Mouse (Mus musculus) lung, postnatal 4 days (tissue): Measurements from ENCODE around the gene Mfsd13b.
"Not testable (repeated sequence)": the region's sequence is repeated elsewhere in the genome, so short reads cannot be mapped to it uniquely, and the experiment has no call there.

Experiments used
- DNase-seq, 2 experiments: peaks; one replicate each; pipeline ENCODE4 v3.0.0; 2021

Gene Mfsd13b

DNA sequence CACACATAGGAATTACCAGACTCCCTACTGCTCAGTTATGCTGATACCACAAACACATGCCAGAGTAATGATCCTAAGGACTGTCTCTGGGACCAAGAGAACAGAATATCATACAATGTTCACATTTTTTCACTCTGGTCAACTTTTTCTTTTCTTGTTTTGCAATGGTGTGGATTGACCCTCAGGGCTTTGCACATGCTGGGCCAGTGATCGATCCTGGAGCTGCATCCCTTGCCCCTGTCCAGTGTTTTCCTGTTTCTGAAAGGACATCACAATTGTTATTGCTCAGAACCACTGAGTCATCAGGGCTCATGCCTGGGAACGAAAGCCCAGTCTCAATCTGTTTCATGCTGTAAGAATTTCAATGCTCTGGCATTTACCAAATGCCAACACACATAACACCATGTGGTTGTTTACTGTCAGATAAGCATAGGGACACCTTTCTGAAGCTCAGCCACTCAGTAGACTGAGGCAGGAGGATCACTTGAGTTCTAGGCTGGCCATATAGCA is 16.8 kb downstream of the Mfsd13b start:
- DNase-seq = no peak

DNA sequence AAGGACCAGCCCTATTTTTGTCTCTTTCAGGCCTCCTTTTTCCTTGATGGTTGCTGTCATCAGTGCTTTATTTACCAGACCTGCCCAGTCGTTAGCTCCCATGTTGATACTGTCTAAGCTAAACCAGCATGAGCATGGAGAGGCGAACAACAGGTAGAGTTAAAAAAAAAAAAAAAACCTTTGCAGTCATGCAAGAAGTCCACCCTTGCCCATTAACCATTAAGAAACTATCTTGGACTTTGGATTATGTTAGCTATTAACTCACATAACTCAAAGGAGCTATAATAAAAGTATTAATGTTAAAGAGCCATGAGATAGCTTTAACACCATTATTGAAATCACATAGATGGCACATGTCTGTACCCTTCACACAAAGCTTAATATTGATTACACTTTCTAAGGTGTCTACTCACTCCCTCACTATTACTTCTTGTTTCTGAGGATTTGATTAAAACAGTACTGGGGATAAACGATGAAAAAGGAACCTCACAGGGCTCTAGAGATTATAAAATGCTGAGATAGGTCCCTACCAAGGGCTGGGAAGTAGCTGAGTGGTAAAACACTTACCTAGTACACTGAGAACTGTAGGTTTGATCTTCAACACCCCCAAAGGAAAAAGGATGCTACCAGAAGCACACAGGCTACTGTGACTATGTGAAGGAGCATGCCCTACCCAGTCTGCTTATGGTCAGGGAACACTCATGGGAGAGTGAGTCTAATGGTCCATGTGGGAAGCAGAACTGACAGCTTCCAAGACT is 17.9 kb downstream of the Mfsd13b start:
- no peak for DNase-seq

DNA sequence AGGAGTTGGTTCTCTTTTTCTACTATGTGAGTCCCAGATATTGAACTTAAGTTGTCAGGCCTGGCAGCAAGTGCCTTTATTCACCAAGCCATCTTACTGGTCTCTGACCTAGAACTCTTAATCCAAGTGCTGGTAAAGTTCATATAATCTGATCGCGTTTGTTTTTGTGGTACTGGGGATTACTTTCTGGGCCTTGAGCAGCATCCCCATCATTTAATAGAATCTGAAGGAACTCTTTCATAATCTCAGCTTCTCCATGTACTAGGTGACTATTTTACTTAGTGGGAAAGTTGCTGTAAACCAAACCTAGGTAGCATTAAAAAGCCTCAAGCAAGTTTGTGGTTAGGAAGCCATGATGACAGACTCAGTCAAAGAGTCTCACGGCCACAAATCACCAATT is 19.6 kb downstream of the Mfsd13b start:
- no peak for DNase-seq

DNA sequence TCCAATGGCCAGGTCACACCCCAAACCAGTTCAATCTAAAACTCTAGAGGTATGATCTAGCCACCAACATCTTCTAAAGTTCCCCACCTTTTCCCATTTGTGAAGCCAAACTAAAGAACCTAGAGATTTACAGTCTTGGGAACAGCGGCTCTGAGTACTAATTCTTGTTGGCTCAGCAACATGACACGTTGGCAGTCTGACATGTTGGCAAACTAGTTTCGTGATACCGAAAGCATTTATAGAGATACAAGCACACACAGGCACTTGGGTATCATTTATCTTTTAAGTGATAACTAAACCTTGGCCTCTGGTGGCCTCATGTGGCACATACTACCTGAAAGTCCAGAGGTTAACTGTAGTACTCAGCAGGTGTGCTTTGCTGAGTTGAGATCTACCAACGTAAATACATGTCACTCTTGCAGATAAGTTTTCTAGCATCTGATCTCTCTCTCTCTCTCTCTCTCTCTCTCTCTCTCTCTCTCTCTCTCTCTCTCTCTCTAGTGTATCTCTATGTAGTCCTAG is 20.2 kb downstream of the Mfsd13b start:
- DNase-seq = no peak

DNA sequence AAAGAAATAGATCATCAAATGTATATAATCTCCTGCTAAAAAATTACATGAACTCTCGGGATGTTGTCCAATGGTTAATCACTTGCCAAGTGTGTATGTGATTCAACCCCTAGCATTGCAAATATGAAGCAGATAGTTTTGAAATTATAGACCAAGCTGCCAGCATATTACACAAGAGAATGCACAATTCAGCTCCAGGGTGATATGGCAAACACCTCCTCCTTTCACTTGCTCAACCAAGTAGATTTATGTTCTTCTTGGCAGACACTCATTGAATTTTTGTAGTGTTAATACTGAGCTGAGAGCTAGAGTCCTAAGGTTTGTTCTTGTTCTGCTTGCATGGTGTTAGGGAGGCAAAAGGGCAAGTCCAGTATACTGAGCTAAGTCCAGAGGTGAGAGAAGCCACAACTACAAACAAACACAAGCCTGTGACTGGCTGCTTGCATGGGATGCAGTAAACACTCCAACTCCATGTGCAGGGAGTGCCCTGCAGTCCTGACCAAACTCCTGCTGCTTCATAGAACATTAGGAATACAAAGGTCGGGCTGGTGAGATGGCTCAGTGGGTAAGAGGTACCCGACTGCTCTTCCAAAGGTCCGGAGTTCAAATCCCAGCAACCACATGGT is 21.6 kb downstream of the Mfsd13b start:
- DNase-seq = no peak

DNA sequence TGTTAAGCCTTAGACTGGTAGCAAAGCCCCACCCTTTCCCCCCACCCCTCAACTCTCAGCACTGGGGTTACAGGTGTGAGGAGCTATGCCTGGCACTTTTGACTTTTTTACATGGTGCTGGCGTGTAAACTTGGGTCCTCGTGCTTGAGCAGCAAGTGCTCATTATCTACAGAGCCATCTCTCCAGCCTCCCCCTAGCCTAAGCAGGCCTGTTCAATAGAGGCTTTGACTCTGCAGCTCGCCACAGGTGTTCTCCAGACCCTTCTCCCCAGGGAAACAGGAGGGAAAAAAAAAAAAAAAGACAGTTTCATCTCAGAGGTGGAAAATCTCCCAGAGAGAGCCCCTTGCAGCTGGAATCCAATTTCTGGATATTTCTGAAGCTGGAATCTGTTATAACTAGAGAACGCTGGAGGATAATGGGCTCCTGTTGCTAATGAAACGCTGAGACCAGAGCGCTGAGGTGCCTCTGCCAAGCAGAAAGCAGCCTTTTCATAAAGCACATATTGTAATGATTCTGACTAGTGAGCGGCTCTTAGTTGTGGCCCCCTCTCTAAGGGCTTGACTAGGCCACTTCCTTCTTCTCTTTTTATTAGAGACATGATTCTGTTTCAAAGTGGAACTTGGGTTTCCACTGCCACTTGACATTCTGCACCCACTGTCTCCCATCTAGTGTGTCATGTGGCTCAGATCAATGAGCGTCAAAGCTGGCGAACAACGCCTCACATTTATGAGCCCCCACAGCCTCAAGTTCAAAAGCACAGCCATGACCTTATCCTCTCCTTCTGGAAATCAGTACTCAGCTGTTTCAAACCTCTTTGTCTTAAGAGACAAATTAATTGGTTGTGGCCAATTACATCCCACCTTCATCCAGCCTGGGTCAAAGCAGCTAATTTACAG is 29.7 kb downstream of the Mfsd13b start:
- DNase-seq = no peak

DNA sequence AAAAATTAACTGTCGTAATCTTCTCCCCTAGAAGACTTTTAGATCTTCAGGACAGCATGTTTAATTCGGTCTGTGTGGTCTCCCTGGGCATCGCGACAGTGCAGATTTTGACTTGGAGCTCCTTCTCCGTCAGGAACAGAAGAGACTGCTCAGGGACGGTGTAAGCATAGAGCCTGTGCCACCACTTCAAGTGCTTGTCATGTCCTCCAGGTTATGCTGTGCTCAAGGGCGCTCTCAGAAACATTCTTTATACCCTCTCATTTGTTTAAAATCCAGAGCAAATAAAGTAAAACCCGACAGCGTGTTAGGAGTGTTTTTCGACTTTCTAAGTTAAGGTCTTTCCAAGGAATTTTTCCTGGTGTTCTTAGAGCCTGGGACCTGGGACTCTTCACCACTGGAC is 32.2 kb downstream of the Mfsd13b start:
- DNase-seq = no peak

DNA sequence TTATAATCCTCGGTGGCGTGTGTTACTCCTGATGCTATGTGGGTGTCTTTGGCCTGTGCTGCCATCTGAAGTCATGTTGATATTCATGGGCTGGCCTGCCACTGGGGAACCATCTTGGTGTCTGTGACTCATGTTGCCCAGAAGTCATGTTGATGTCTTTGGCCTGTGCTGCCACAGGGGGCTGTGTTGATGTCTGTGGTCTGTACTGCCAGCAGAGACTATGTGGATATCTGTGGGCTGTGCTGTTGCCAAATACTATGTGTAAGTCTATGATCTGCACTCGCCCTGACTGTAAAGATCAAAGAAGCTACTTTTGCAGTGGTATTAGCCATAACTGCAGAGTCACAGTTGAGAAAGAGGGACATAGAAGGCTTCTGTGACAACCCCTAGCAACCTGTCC is 36.5 kb downstream of the Mfsd13b start:
- no peak for DNase-seq

DNA sequence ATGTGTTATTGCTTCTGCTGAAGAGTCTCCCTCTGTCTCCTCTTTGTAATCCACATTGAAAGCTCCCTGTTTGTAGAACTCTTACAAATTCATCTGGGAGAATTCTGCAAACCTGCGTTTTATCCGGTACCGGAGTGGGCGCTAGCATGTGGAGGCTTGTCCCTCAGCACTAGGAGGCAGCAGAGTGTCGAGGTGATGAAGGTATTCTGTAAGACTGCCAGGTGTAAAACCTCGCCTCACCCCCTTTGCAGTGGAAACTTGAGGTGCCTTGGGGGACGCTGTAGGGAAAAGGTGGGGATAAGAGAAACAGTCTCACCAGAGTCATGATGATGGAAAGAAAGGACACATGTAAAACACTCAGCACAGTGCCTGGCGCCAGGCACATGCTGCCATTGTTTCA is 38.0 kb downstream of the Mfsd13b start:
- DNase-seq = peak in 1 of 2 experiments; percentile 24

DNA sequence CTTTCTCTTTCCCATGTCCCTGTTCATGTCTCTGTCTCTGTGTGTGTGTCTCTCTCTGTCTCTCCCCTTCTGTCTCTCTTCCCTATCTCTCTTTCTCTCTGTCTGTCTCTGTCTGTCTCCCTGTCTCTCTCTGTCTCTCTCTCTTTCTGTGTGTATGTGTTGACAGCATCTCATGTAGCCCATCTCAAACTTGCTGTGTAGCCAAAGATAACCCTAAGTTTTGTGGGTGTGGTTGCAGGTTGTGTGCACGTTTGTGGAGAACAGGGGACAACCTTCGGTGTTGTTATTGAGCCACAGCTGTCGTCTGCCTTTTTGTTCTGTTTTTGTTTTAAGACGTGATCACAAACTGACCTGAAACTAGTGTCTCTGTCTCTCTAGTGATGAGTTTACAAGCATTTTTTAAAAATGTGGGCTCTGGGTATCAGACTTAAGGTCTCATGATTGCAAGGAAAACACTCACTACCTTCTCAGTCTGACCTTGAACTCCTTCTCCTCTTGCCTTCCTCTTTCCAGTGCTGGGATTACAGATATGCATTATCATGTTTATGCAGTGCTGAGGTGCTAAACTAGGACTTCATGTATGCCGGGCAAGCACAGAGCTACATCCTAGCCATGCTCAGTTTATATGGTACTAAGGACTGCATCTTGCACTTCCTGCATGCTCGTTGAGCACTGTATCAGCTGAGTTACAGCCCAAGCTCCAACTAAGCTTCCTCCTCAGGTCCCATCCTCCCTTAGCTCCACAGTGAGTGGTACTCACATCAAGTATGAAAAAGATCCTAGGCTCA is 43.1 kb downstream of the Mfsd13b start:
- DNase-seq = no peak

DNA sequence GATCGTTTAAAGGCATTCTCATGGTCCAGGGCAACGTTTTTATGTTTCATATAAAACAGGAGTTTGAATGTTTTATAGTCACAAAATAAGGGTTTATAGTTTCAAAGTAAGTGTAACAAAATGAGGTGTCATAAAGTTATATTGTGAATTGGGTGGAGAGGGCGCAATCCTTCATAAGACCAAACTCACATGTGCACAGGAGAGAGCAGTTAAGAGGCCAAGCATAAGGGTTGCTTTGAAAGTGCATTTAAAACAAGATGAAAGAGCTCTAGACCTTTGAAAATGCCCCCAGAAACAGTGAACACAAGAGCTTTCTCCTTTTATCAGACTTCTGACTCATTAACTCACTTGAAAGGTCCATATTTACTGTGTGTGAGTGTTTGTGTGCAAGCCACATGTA is 44.0 kb downstream of the Mfsd13b start:
- no peak for DNase-seq

DNA sequence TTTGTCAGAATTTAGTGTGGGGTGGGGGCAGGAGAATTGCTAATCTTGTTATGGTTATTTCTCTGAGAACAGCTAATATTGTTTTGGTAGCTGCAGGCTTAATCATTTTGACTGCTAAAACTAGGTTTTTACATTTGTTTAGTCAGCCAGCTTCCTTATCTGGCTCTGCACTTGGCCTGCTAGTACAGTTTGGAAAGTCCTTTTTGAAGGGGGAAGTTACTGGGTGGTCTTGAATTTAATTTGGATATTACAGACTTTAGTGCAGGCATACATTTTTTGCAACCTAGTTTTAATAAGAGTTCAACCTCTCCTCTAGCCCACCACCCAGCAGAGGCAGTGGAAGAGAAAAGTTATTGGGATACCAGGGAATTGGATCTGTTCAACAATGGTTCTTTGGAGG is 47.6 kb downstream of the Mfsd13b start:
- DNase-seq = not testable (repeated sequence)

DNA sequence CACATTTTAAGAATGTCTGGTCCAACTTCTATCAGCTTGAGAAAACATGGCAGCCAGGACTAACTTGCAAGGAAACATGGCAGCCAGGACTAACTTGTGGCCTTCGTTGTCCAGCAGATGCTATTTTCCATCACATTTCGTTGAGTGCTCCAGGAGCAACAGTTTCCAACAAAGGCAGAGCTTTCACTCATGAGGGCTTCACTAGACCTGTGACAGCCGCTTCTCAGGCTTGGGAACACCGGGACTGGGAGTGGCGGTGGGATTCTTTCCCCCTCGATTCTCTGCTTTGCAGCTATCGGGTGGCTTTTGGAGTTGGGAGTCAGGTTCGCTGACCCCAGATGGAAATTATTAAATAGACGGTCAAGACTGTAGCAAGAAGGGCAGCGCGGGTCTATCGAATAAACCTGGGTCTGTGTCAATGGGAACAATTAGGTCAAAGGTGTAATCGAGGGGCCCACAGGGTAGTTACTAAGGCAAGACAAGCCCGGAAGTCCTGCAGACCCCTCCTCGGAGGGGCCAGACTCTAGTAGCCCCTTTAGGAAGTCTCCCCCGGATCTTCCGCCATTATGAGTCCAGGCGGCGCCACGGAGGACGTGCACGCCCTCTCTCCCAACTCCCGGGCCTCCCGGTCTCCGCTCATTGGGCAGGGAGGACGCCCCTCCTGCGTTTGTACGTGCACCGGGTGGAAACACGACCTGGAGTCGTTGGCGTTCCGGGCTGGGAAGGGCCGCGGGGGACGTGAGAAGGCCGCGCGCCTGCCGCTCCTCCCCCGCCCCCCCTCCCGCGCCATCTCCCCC is 51.7 kb downstream of the Mfsd13b start, which contains the start of gene Mettl9:
Mettl9 (plus strand) TSS at position 590 of the 797 bp plus-strand sequence.
- peak; percentile 97 for DNase-seq

DNA sequence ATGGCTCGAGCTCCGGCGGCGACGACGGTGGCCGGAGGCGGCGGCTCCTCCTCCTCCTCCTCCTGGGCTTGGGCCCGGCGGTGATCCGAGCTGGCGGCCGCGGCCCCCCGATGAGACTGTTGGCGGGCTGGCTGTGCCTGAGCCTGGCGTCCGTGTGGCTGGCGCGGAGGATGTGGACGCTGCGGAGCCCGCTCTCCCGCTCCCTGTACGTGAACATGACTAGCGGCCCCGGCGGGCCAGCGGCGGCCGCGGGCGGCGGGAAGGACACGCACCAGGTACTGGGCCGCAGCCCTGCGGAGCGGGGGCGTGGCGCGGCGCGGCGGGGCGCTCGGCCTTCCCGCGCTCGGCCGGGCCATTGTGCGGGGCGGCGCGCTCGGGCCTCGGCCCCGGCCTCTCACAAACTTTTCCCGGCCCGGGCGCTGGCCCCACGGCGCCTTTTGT is 52.4 kb downstream of the Mfsd13b start:
- DNase-seq = no peak

DNA sequence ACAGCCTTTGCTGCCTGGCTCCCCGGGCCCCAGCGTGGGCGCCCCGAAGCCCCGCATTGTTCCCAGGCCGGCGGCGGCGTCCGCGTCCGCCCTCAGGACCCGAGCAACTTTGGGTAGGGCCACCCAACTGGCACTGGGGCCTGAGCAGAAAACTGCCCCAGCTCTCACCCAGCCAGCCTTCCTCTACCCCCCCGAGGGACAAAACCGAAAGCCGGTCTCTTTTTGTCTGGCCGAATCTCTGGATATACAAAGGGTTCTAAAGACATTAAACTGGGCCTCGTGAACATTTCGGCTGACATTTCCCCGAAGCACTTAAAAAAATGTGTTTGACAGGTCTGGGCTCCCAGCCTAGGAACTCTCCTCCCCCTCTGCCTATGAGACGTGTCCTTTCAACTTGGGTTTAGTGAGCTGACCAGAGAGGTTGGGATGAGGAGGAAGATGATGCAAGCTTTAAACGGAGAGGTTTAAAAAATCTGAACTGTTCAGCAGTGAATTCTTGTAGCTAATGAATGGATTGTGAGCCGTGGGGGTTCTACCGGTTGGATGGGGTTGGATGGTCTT is 52.9 kb downstream of the Mfsd13b start:
- peak in 1 of 2 experiments; percentile 52 for DNase-seq

DNA sequence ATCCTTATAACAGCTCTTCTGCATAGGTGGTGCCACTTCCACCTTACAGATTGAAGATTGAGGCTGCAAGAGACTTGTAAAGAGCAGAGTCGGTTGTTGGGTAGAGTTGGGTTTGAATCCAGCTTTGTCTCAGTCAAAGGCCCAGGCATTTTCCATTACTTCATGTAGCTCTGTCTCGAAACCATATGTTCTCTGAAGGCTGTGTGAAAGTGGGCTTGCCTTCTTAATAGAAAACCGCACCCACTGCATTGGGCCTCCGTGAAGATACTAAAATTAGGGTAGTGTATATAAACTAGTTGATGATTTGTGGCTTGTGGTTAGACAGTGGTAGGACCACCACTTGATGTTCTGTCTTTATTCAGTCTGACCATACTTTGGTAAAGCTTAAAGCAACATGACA is 58.3 kb downstream of the Mfsd13b start:
- DNase-seq = no peak

DNA sequence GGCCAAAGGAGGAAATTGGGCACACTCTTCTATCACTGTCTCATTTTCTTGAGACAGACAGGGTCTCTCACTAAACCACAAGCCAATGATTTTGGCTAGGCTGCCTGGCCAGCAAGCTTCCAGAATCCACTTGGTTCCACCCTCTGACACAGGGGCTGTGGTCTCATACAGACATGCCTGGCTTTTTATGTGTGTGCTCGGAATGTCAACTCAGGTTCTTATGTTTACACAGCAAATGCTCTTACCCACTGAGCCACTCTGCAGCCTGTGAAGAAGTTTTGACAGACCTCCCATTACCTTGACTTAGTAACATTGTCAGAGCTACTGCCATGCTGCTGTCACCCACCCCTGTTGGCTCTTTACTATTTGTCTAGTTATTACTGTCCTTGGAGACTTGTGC is 59.7 kb downstream of the Mfsd13b start:
- DNase-seq = no peak

DNA sequence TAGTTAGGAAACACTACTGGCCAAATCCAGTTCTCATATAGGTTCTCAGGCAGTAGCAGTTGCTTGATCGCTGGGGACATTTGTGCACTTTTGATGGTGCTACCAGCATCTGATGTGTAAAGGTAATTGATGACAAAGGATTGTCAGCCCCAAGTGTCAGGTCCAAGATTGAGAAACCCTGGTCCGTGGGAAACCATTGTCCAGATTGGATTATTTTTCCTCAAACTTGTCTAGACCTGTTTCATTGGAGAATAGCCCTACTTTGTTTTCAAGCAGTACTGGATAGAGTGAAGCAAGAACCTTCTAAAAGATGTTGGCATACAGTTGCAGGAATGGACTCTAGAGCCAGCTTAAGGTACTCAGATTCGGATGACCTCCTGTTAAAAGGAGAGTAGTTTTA is 60.7 kb downstream of the Mfsd13b start:
- no peak for DNase-seq

DNA sequence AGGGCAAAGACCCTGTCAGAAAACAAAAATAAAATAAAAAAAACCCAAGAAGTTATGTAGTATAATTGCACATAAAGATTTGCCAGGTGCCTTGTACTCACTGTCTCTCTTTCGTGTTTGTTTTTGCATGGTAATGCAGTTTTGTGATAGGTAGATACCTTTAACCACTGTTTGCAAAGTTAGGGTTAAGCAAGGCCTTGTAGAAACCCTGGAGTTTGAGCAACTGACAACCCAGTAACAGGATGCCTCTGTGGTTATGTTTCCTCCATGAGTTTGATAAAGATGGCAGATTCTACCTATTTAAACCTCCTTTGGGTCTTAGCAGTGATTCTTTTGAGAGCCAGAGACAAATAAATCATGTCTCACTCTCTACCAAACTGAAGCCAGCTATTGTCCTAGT is 61.2 kb downstream of the Mfsd13b start:
- no peak for DNase-seq

DNA sequence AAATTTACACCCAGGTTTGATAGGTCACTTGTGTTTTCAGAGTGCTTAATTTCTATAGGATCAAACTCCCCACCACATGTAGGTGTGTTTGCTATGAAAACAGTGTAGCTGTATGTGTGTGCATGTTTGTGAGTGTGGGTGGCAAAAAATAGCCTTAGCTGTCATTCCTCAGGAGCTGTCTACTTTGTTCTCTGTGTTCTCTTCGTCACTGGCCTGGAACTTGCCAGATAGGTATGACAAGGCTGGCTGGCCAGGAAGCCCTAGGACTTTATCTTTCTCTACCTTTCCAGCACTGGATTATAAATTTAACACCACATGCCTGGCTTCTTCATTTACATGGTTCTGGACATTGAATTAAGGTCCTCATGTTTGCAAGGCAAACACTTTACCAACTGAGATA is 61.9 kb downstream of the Mfsd13b start:
- DNase-seq = no peak
